Comparison of ENCODE assay signal across 8 mouse cellular contexts in genomic region chr16:85800691-85801090, GRCm38 (mm10). TPM values are rescaled to one million over a fixed set of nuclear protein-coding genes. Genes with fewer than 3 reads are reported as not detected.
DNase-seq lines count a peak whose midpoint lies in the region; ATAC-seq lines count a peak whose summit lies in the region.

No protein-coding gene starts in this region.

- H3K36me3 ChIP-seq in forebrain, embryonic 14.5 days (ENCODE audit: control insufficient read depth, insufficient read depth, low read length): peaks cover 11% of the 10 kb centered on the region
- peaks cover 45% of the 10 kb centered on the region for H3K36me3 ChIP-seq in heart, embryonic 15.5 days
- H3K36me3 ChIP-seq in midbrain, embryonic 16.5 days (ENCODE audit: control insufficient read depth, insufficient read depth, low read length): no peaks in the 10 kb centered on the region

- H3K4me1 ChIP-seq in forebrain, embryonic 14.5 days (ENCODE audit: control insufficient read depth, insufficient read depth, low read length): peaks cover 10% of the 10 kb centered on the region; the same call in 1 of the 2 replicates
- peaks cover 33% of the 10 kb centered on the region for H3K4me1 ChIP-seq in heart, embryonic 15.5 days (replicated peaks)
- H3K4me1 ChIP-seq in midbrain, embryonic 16.5 days (ENCODE audit: control insufficient read depth, insufficient read depth, low read length): peaks cover 14% of the 10 kb centered on the region

- peak; percentile 84 for DNase-seq in 3134 (ENCODE audit: extremely low read depth, insufficient read length, low spot score)
- peak; percentile 70 for DNase-seq in cerebellum, adult 11-12 months
- DNase-seq in forebrain, embryonic 14.5 days (ENCODE audit: low spot score): peak; percentile 92
- peak; percentile 91 for DNase-seq in kidney, postnatal 14 days
- peak; percentile 61 for DNase-seq in liver
- DNase-seq in testis, postnatal 10 days (ENCODE audit: low spot score): peak; percentile 85

- ATAC-seq in forebrain, embryonic 14.5 days: peak; percentile 84
- peak; percentile 81 for ATAC-seq in heart, embryonic 15.5 days (replicated peaks; ENCODE audit: insufficient number of reproducible peaks, insufficient read depth, low FRiP score, low read depth)
- ATAC-seq in midbrain, embryonic 16.5 days: peak; percentile 70

- peak overlapping the region; percentile 68; the same call in 1 of the 2 replicates for H3K9ac ChIP-seq in forebrain, embryonic 14.5 days (ENCODE audit: low read length)
- H3K9ac ChIP-seq in heart, embryonic 15.5 days: peak overlapping the region; percentile 90
- peak overlapping the region; percentile 62 for H3K9ac ChIP-seq in midbrain, embryonic 16.5 days (ENCODE audit: low read depth, low read length)

- peak overlapping the region; percentile 92 for H3K4me2 ChIP-seq in forebrain, embryonic 14.5 days (ENCODE audit: low read length)
- H3K4me2 ChIP-seq in heart, embryonic 15.5 days: peak overlapping the region; percentile 86
- H3K4me2 ChIP-seq in midbrain, embryonic 16.5 days (ENCODE audit: low read length): peak overlapping the region; percentile 100

- peak overlapping the region; percentile 49 for H3K4me3 ChIP-seq in forebrain, embryonic 14.5 days (ENCODE audit: low read depth, low read length)
- peak overlapping the region; percentile 86 for H3K4me3 ChIP-seq in heart, embryonic 15.5 days
- peak overlapping the region; percentile 65 for H3K4me3 ChIP-seq in midbrain, embryonic 16.5 days (ENCODE audit: low read depth, low read length)

- 2% methylated on average over 8 of the region's 8 CpGs for WGBS in forebrain, embryonic 14.5 days
- 4% methylated on average over 8 of the region's 8 CpGs for WGBS in heart, embryonic 15.5 days
- WGBS in midbrain, embryonic 16.5 days: 4% methylated on average over 8 of the region's 8 CpGs

- no peaks in the 10 kb centered on the region for H3K9me3 ChIP-seq in forebrain, embryonic 14.5 days (replicated peaks; ENCODE audit: control insufficient read depth, low read length)
- H3K9me3 ChIP-seq in heart, embryonic 15.5 days (replicated peaks): no peaks in the 10 kb centered on the region
- no peaks in the 10 kb centered on the region for H3K9me3 ChIP-seq in midbrain, embryonic 16.5 days (replicated peaks; ENCODE audit: control insufficient read depth, low read length, poor library complexity, severe bottlenecking)

- H3K27me3 ChIP-seq in forebrain, embryonic 14.5 days (replicated peaks; ENCODE audit: control insufficient read depth, insufficient read depth, low read length): no peaks in the 10 kb centered on the region
- no peaks in the 10 kb centered on the region for H3K27me3 ChIP-seq in heart, embryonic 15.5 days
- peaks cover 4% of the 10 kb centered on the region for H3K27me3 ChIP-seq in midbrain, embryonic 16.5 days (ENCODE audit: control insufficient read depth, insufficient read depth, low read depth, low read length)

- H3K27ac ChIP-seq in forebrain, embryonic 14.5 days (ENCODE audit: low read depth, low read length): no peak overlapping the region
- peak overlapping the region; percentile 98 for H3K27ac ChIP-seq in heart, embryonic 15.5 days
- H3K27ac ChIP-seq in midbrain, embryonic 16.5 days (ENCODE audit: low read length): peak overlapping the region; percentile 25

RNA-seq across cellular contexts. Expression of gene Adamts1, which starts 2.2 kb away (rescaled TPM):
- 6.7 and 7.4 TPM in 2 replicates for polyA plus RNA-seq in forebrain, embryonic 14.5 days (2014; fragmentation: Nextera tagmentation; extraction: Ambion mirVana)
- 40.2 and 50.6 TPM in 2 replicates for polyA plus RNA-seq in heart, embryonic 15.5 days (2015; fragmentation: Nextera tagmentation; extraction: Ambion mirVana)
- polyA plus RNA-seq in midbrain, embryonic 16.5 days (2015; fragmentation: Nextera tagmentation; extraction: Ambion mirVana): 6.1 and 7.5 TPM in 2 replicates
